Mouse (Mus musculus): ENCODE results near the gene Irf2bpl. TPM values are rescaled to one million over a fixed set of nuclear protein-coding genes. Genes with fewer than 3 reads are reported as not detected.
A peak's percentile ranks its signal among the peaks of the same experiment; 100 is the strongest.

Gene Irf2bpl
- polyA plus RNA-seq, 1 experiment from 2014 or later = 9.1 TPM

DNA sequence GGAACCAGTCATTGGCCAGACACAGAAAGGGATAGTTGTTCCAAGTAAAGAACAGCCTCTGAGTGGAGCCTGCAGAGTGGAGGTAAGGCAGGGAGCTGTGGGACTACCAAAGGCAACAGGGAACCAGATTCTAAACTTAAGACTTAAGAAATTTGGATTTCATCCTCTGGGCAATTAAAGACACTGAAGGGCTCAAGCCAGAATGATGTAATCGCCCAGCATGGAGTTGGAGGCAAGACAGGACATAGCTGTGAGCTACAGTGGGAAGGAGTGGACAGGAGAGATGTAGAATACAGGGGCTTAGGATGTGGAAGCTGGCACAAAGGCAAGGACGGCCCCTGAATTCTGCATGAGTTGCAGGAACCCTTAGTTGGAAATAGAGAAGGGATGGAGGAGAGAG, 46.4 kb downstream of the Irf2bpl start:
- Histone ChIP-seq H3K79me2 (ENCODE audit: inconsistent target) (no peaks in the 10 kb centered on the region), H3K36me3 (ENCODE audit: inconsistent target) (no peaks in the 10 kb centered on the region), H3K27ac (no peak overlapping the region), H3K4me3 (ENCODE audit: inconsistent target) (no peak overlapping the region)
- 93% methylated on average over 2 of the region's 2 CpGs for WGBS (ENCODE audit: missing documents)

GRCm38 (mm10) chr12:86836431-86837047, 48.1 kb downstream of the Irf2bpl start:
- no peaks in the 10 kb centered on the region for H3K79me2 ChIP-seq (ENCODE audit: inconsistent target)
- peak overlapping the region; percentile 7; the same call in 1 of the 2 replicates for H3K4me3 ChIP-seq (ENCODE audit: inconsistent target)
- H3K36me3 ChIP-seq (ENCODE audit: inconsistent target) = no peaks in the 10 kb centered on the region
- H3K27ac ChIP-seq = peak overlapping the region; percentile 99
- 8% methylated on average over 21 of the region's 23 CpGs for WGBS (ENCODE audit: missing documents)

GRCm38 (mm10) chr12:86835899-86836298, 48.7 kb downstream of the Irf2bpl start:
- 22% methylated on average over 3 of the region's 3 CpGs for WGBS (ENCODE audit: missing documents)
- H3K4me3 ChIP-seq (ENCODE audit: inconsistent target) = no peak overlapping the region
- H3K27ac ChIP-seq = peak overlapping the region; percentile 99
- no peaks in the 10 kb centered on the region for H3K79me2 ChIP-seq (ENCODE audit: inconsistent target)
- no peaks in the 10 kb centered on the region for H3K36me3 ChIP-seq (ENCODE audit: inconsistent target)

DNA sequence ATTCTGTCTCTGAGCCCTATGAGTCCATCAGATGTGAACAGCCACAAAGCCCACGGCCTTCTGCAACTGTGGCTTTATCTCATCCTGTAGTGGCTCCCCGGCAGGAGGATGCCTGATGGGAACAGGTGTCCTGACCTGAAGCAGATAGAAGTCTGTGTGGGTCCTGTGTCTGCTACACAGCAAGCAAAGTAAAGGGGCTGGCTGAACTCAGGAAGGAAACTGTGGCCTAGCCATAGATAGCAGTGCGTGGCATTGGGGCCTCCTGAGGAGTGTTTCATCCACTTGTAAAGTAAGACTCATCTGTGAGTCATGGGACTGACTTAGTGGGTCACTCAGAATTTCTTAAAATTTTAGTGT, 50.2 kb downstream of the Irf2bpl start:
- no peaks in the 10 kb centered on the region for H3K79me2 ChIP-seq (ENCODE audit: inconsistent target)
- peak overlapping the region; percentile 99 for H3K27ac ChIP-seq
- no peak overlapping the region for H3K4me3 ChIP-seq (ENCODE audit: inconsistent target)
- WGBS (ENCODE audit: missing documents) = 20% methylated on average over 3 of the region's 3 CpGs
- H3K36me3 ChIP-seq (ENCODE audit: inconsistent target) = no peaks in the 10 kb centered on the region

DNA sequence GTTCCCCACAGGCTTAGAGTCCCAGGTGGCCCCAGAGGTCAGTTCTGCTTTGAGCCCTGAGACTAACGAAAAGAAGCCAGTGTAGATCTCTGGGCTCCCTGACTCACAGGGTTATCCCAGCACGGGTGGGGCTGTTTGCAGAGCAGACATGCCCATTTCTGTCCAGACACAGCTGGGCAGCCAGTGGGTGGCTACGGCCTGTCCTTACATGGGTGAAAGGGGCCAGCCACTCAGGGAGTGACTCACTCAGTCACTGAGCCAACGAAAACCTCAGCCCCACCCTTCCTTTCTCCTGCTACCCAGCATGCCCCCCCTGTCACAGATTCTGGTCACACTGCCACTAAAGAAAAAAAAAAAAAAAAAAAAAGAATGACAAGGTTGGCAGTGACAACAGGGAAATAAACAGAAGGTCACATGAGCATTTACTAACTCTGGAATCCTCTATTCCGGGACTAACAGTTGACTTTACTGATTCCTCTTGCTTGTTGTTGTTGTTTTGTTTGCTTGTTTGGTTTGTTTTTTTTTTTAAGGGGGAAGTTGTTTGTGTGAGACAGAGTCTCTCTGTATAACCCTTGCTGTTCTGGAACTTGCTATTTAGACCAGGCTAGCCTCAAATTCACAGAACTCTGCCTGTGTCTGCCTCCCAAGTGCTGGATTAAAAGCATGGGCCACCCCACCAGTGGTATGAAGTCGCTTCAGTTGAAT, 50.7 kb downstream of the Irf2bpl start:
- H3K36me3 ChIP-seq (ENCODE audit: inconsistent target) = no peaks in the 10 kb centered on the region
- no peak overlapping the region for H3K4me3 ChIP-seq (ENCODE audit: inconsistent target)
- H3K27ac ChIP-seq = peak overlapping the region; percentile 99
- H3K79me2 ChIP-seq (ENCODE audit: inconsistent target) = no peaks in the 10 kb centered on the region
- WGBS (ENCODE audit: missing documents) = 2% methylated on average over 5 of the region's 6 CpGs

DNA sequence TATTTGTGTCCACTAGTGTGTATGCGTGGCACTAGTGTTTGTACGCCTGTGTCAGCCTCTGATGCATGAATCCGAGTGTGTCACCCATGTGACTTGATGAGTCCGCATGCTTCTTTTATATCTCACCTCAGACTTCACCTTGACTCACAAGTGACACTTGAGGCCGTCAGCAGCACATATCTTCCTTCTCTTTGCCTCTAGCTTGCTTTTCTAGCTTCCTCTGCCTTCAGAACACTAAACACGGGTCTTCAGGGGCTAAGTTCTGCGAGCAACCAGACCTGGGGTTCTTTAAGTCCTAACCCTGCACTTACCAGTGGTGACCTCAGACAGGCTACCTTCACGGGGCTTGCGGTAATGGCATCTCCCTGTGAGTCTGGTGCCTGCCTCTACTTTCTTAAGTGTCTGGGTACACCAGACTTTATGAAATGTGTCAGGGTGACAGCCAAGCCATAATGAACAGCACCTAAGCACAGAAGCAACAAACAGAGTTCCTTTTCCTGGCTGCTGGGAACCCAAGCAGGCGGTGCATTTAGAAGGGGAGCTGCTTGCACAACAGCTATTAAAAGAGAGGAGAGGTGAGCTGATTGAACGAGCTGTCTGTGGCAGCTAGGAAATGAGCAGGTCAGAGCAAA, 51.9 kb downstream of the Irf2bpl start:
- Histone ChIP-seq H3K4me3 (ENCODE audit: inconsistent target) (no peak overlapping the region), H3K27ac (peak overlapping the region; percentile 99), H3K36me3 (ENCODE audit: inconsistent target) (no peaks in the 10 kb centered on the region), H3K79me2 (ENCODE audit: inconsistent target) (no peaks in the 10 kb centered on the region)
- 31% methylated on average over 11 of the region's 11 CpGs for WGBS (ENCODE audit: missing documents)

GRCm38 (mm10) chr12:86831591-86832550, 52.7 kb downstream of the Irf2bpl start:
- no peak overlapping the region for H3K4me3 ChIP-seq (ENCODE audit: inconsistent target)
- 25% methylated on average over 28 of the region's 32 CpGs for WGBS (ENCODE audit: missing documents)
- H3K36me3 ChIP-seq (ENCODE audit: inconsistent target) = no peaks in the 10 kb centered on the region
- no peaks in the 10 kb centered on the region for H3K79me2 ChIP-seq (ENCODE audit: inconsistent target)
- H3K27ac ChIP-seq = peak overlapping the region; percentile 99

Other genes starting within 250 kb of the Irf2bpl start
- gene Vash1, start 206.1 kb downstream of the Irf2bpl start, polyA plus RNA-seq (2018) = 0.13 to 0.30 TPM in 2 of 3 replicates, not detected in the other
- 1.6 to 3.8 TPM (median 2.3 TPM) in 3 replicates for gene Angel1, start 158.3 kb downstream of the Irf2bpl start, polyA plus RNA-seq (2018)
- not detected in 3 replicates for gene Lrrc74a, start 150.4 kb downstream of the Irf2bpl start, polyA plus RNA-seq (2018)
- gene Cipc, start 62.2 kb upstream of the Irf2bpl start, polyA plus RNA-seq (2018) = 42.6 to 89.8 TPM (median 86.9 TPM) in 3 replicates
- gene Zdhhc22, start 105.6 kb upstream of the Irf2bpl start, polyA plus RNA-seq (2018) = not detected in 3 replicates
- not detected in 3 replicates for gene Tmem63c, start 136.5 kb upstream of the Irf2bpl start, polyA plus RNA-seq (2018)
- 0.09 TPM in 1 of 3 replicates, not detected in the others for gene Ngb, start 217.7 kb upstream of the Irf2bpl start, polyA plus RNA-seq (2018)

Data from macrophage (primary cell).